Mouse (Mus musculus) liver, postnatal 0 days (tissue): ENCODE results near the gene Mylk.

Experiments
- CTCF ChIP-seq: sonication (generic); IDR thresholded peaks from 2 replicates; pipeline ENCODE4 v1.5.1; 2016; ENCODE audit warnings: antibody characterized with exemption, low read depth
- EP300 ChIP-seq: IDR thresholded peaks from 2 replicates; pipeline ENCODE4 v1.6.1; 2016; ENCODE audit warnings: antibody characterized with exemption, low read depth, mild to moderate bottlenecking

GRCm38 (mm10) chr16:34816548-34816947 lies 71.5 kb downstream of the Mylk start:
- no peak for TF ChIP-seq CTCF
- TF ChIP-seq EP300: no peak
